Mouse (Mus musculus) megakaryocyte, embryonic 14.5 days (primary cell): ENCODE measurements around the gene Atp8a2.

Experiments used
- FLI1 ChIP-seq: IDR thresholded peaks from 2 replicates; pipeline ENCODE4 v1.6.1; 2012; ENCODE audit warnings: low read length, inconsistent platforms, mixed read lengths
- GATA1 ChIP-seq: IDR thresholded peaks from 3 replicates; pipeline ENCODE4 v1.6.1; 2012; ENCODE audit warnings: mixed read lengths, low read length, inconsistent platforms, borderline replicate concordance

- TF ChIP-seq FLI1 (no peak), GATA1 (no peak)
Measured at GRCm38 (mm10) chr14:59656591-59656990, 540.4 kb downstream of the Atp8a2 start.
